Mouse (Mus musculus) G1E-ER4 (cell line): ENCODE results near the gene Fscb. TPM values are rescaled to one million over a fixed set of nuclear protein-coding genes. Genes with fewer than 3 reads are reported as not detected.

Experiments used
- GATA1 ChIP-seq: IDR thresholded peaks from one replicate; pipeline ENCODE4 v1.8.0; 2012; ENCODE audit warnings: low read length, inconsistent platforms
- polyA plus RNA-seq: library from polyadenylated mRNA; stranded (reverse); fragments of >175 nt; gene quantifications from 2 replicates; pipeline ENCODE4 v1.2.3, GENCODE M21; 2012

Gene Fscb
- polyA plus RNA-seq, result not detected in 2 replicates

GRCm38 (mm10) chr12:64474590-64474989 lies at the start of gene Fscb:
TSS of gene Fscb (minus strand) at chr12:64474690.
- TF ChIP-seq GATA1, result no peak

- TF ChIP-seq GATA1, result no peak
These were observed 42.3 kb upstream of the Fscb start for GRCm38 (mm10) chr12:64516775-64517174.

DNA sequence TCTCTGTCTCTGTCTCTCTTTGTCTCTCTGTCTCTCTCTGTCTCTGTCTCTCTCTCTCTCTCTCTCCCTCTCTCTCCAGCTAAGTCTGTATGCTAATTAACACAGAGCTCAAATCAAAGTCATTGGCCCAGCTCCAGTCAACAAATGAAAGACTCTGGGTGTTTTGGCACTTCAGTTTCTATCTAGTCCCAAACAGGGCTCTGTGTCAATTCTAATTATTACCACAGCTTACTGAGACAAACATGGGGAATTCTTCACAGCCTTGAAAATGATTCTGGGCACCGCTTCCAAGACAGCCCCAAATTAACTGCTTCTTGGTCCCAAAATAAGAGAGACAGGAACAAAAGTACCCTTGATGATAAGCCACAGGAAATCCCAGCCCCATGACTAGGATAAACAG lies 38.9 kb upstream of the Fscb start:
- TF ChIP-seq GATA1, result no peak

GRCm38 (mm10) chr12:64497706-64498105 lies 23.2 kb upstream of the Fscb start:
- no peak for TF ChIP-seq GATA1

- no peak for TF ChIP-seq GATA1
These were observed 875 bp downstream of the Fscb start for GRCm38 (mm10) chr12:64473615-64474014.

- TF ChIP-seq GATA1, result no peak
These were observed 1.4 kb downstream of the Fscb start for GRCm38 (mm10) chr12:64473136-64473535.

- no peak for TF ChIP-seq GATA1
These were observed 19.3 kb downstream of the Fscb start for GRCm38 (mm10) chr12:64455228-64455627.

DNA sequence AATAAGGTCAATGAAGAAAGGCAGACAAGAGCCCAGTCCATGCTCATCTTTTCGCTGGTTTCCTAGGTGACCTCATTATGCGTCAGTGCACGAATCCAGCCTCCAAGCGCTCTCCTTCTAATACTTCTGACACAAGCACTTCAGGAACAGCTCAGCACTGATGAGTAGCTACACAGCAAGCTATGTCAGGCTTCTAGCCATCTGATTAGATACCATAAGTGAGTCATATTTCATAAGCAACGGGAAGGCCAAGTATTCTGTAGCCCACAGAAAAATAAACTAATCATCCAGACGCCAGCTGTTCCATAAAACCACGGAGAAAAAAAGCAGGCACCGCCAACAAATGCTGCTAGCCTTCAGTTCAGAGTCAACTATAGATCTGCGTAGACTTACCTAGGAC lies 24.6 kb downstream of the Fscb start:
- no peak for TF ChIP-seq GATA1

DNA sequence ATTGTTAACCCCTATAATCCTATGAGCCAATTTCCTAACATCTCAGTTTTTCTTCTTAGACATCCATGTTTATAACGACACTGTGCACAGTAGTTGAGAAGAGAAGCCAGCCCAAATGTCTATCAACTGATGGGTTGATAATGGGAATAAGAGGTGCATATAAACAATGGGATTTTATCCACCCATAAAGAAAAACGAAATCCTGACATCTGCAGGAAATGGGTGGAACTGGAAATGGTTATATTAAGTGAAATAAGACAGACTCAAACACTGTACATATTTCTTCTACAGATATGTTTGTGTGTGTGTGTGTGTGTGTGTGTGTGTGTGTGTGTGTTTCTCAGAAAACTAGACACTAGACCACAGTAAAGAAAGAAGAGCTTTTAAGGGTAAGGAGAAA lies 37.8 kb downstream of the Fscb start:
- no peak for TF ChIP-seq GATA1
